Mouse (Mus musculus) heart, postnatal 0 days (tissue): Measurements from ENCODE around the gene Cib1.

ENCODE experiments used
- CTCF ChIP-seq: IDR thresholded peaks from 2 replicates; pipeline ENCODE4 v1.5.1; 2016; ENCODE audit warnings: antibody characterized with exemption, control low read depth, low read depth
- EP300 ChIP-seq: IDR thresholded peaks from 2 replicates; pipeline ENCODE4 v1.6.1; 2016; ENCODE audit warnings: antibody characterized with exemption, low read depth

GRCm38 (mm10) chr7:80189147-80189933, 43.3 kb downstream of the Cib1 start:
- TF ChIP-seq CTCF (no peak), EP300 (no peak)
